Mouse (Mus musculus) ES-Bruce4 (cell line): Measurements from ENCODE around the gene Rassf1. TPM values are rescaled to one million over a fixed set of nuclear protein-coding genes. Genes with fewer than 3 reads are reported as not detected.
"Not testable (repeated sequence)": the region's sequence is repeated elsewhere in the genome, so short reads cannot be mapped to it uniquely, and the experiment has no call there.

ENCODE experiments used
- H3K27ac ChIP-seq: 2 replicates; pipeline ENCODE4 v1.5.1; 2012; ENCODE audit warnings: low read length, inconsistent platforms; ENCODE audit not compliant: insufficient read depth
- H3K27me3 ChIP-seq: 2 replicates; pipeline ENCODE4 v1.6.1; 2012; ENCODE audit warnings: mild to moderate bottlenecking, low read length, inconsistent platforms; ENCODE audit not compliant: control insufficient read depth, poor library complexity, insufficient read depth, severe bottlenecking
- H3K36me3 ChIP-seq: 2 replicates; pipeline ENCODE4 v1.6.1; 2012; ENCODE audit warnings: inconsistent platforms, mild to moderate bottlenecking, low read length, moderate library complexity; ENCODE audit not compliant: control insufficient read depth, poor library complexity, insufficient read depth, severe bottlenecking
- H3K4me1 ChIP-seq: one replicate; pipeline ENCODE4 v1.8.1; 2011; ENCODE audit warnings: low read length; ENCODE audit not compliant: control insufficient read depth, insufficient read depth
- H3K4me3 ChIP-seq: 2 replicates; pipeline ENCODE4 v1.5.1; 2011; ENCODE audit warnings: low read depth, mild to moderate bottlenecking, low read length
- H3K9ac ChIP-seq: 2 replicates; pipeline ENCODE4 v1.6.1; 2012; ENCODE audit warnings: low read depth, mild to moderate bottlenecking, inconsistent platforms; ENCODE audit not compliant: poor library complexity, severe bottlenecking
- H3K9me3 ChIP-seq: replicated peaks from 2 replicates; pipeline ENCODE4 v1.6.1; 2012; ENCODE audit warnings: mild to moderate bottlenecking, low read length, inconsistent platforms; ENCODE audit not compliant: control insufficient read depth, poor library complexity, insufficient read depth, severe bottlenecking
- CTCF ChIP-seq: IDR thresholded peaks from one replicate; pipeline ENCODE4 v1.8.1; 2011; ENCODE audit warnings: low read depth, low read length
- EP300 ChIP-seq: IDR thresholded peaks from 2 replicates; pipeline ENCODE4 v1.6.1; 2011; ENCODE audit warnings: low read depth, low read length; ENCODE audit not compliant: insufficient read depth
- POLR2A ChIP-seq: IDR thresholded peaks from one replicate; pipeline ENCODE4 v1.8.1; 2011; ENCODE audit warnings: low read length; ENCODE audit not compliant: insufficient read depth
- polyA plus RNA-seq: library from polyadenylated mRNA; stranded (reverse); fragments of >200 nt; gene quantifications from 2 replicates; pipeline ENCODE4 v1.2.4, GENCODE M21; 2011; ENCODE audit warnings: low read depth; ENCODE audit not compliant: missing spikeins, insufficient read depth, insufficient read length

The Rassf1 gene
- polyA plus RNA-seq, 1 experiment, result 24.8 TPM

GRCm38 (mm10) chr9:107573774-107574173, 22.4 kb downstream of the Rassf1 start:
- not testable (repeated sequence) for H3K27me3 ChIP-seq, H3K9ac ChIP-seq, H3K27ac ChIP-seq, H3K4me3 ChIP-seq, H3K4me1 ChIP-seq, H3K9me3 ChIP-seq
- peaks cover 12% of the 10 kb centered on the region for H3K36me3 ChIP-seq
- TF ChIP-seq CTCF, result peak; percentile 31

GRCm38 (mm10) chr9:107575579-107576356, 24.4 kb downstream of the Rassf1 start:
- TF ChIP-seq CTCF, result no peak
- no peak for TF ChIP-seq POLR2A
- TF ChIP-seq EP300, result peak; percentile 96
- H3K4me1 ChIP-seq, result peaks cover 2% of the 10 kb centered on the region
- no peaks in the 10 kb centered on the region for H3K9me3 ChIP-seq
- peaks cover 12% of the 10 kb centered on the region for H3K36me3 ChIP-seq
- peak overlapping the region; percentile 89 for H3K27ac ChIP-seq
- H3K27me3 ChIP-seq, result no peaks in the 10 kb centered on the region
- no peak overlapping the region for H3K4me3 ChIP-seq
- peak overlapping the region; percentile 3 for H3K9ac ChIP-seq

GRCm38 (mm10) chr9:107576357-107577107, 25.2 kb downstream of the Rassf1 start, which contains the start of gene Hyal1:
Gene Hyal1 (plus strand): TSS chr9:107576927.
- Histone ChIP-seq H3K9ac (peak within 1 kb of the TSS; percentile 47), H3K9me3 (no peaks in the 10 kb centered on the region), H3K27ac (peak within 1 kb of the TSS; percentile 89), H3K4me1 (peaks cover 2% of the 10 kb centered on the region), H3K27me3 (no peaks in the 10 kb centered on the region), H3K4me3 (peak within 1 kb of the TSS; percentile 85), H3K36me3 (peaks cover 10% of the 10 kb centered on the region)
- TF ChIP-seq POLR2A, result peak; percentile 60
- TF ChIP-seq CTCF, result no peak

- H3K4me3 ChIP-seq, result no peak overlapping the region; the same call in 1 of the 2 replicates
- 0 out of 2 replicates have a peak overlapping the region, but pooled peaks have one; percentile 47 for H3K9ac ChIP-seq
- peaks cover 2% of the 10 kb centered on the region for H3K4me1 ChIP-seq
- no peaks in the 10 kb centered on the region for H3K36me3 ChIP-seq
- no peak overlapping the region for H3K27ac ChIP-seq
- no peaks in the 10 kb centered on the region for H3K27me3 ChIP-seq
- H3K9me3 ChIP-seq, result no peaks in the 10 kb centered on the region
- TF ChIP-seq EP300 (no peak), POLR2A (no peak)
Measured at GRCm38 (mm10) chr9:107577871-107578270, 26.5 kb downstream of the Rassf1 start.

- no peaks in the 10 kb centered on the region for H3K36me3 ChIP-seq
- H3K4me3 ChIP-seq, result no peak within 1 kb of the TSS; the same call in 1 of the 2 replicates
- peaks cover 2% of the 10 kb centered on the region for H3K4me1 ChIP-seq
Measured at GRCm38 (mm10) chr9:107578587-107578986, 27.2 kb downstream of the Rassf1 start, which contains the start of gene Naa80. Gene Naa80 (plus strand): TSS chr9:107578887.

More at GRCm38 (mm10) chr9:107578587-107578986, 27.2 kb downstream of the Rassf1 start, which contains the start of gene Naa80:
- Histone ChIP-seq H3K27ac (no peak within 1 kb of the TSS), H3K9me3 (no peaks in the 10 kb centered on the region), H3K27me3 (no peaks in the 10 kb centered on the region), H3K9ac (no peak within 1 kb of the TSS)
- TF ChIP-seq CTCF, result no peak
- TF ChIP-seq EP300, result no peak
- TF ChIP-seq POLR2A, result no peak
